7 mouse cellular contexts compared by ENCODE assay signal in the genomic region with DNA sequence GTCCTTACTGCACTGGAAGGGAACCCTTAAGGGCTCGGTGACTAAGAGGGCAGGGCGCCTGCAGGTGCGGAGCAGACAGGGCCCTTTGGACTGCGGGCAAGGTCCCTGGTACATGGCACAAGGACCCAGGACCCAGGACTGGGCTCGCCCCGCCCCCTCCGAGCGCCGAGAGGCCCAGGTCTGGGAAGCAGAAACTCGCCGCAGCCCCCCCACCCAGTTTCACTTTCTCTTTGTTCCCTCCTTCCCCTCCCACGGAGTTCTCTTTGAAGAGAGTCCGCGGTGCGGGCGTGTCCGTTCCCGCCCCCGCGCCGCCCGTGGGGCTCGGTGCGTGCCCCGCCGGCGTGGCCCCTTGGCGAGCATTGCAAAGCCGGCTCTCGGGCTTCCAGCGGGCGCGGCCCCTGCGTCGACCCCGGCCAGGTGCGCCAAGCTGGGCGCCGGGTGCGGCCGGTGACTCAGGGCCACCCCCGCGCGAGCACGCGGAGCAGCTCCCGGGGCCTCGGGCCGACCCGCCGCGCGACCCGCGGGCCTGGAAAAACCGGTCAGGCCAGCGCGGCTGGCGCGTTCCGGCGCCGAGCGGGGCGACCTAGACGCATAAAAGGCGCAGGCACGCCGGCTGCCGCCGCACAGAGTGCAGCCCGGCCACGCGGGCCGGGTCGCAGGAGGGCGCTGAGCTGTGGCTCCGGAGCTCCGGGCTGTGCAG. TPM values are rescaled to one million over a fixed set of nuclear protein-coding genes. Genes with fewer than 3 reads are reported as not detected.
DNase-seq lines count a peak whose midpoint lies in the region; ATAC-seq and TF ChIP-seq lines count a peak whose summit lies in the region.

No protein-coding gene starts in this region.

- DNase-seq in ZHBTc4 (ENCODE audit: low read depth, low spot score): peak; percentile 61
- DNase-seq in embryo, embryonic 10.5 days (ENCODE audit: low spot score): peak; percentile 65
- peak; percentile 81 for DNase-seq in lung, postnatal 0 days (ENCODE audit: low spot score)
- DNase-seq in ovary, postnatal 10 days (ENCODE audit: low spot score): peak; percentile 55
- DNase-seq in yolk sac, embryonic 10.5 days (ENCODE audit: low spot score): peak; percentile 36

- no peaks in the 10 kb centered on the region for H3K9me3 ChIP-seq in heart, embryonic 12.5 days (replicated peaks)
- H3K9me3 ChIP-seq in kidney, embryonic 14.5 days (ENCODE audit: control insufficient read depth, low read length): no peaks in the 10 kb centered on the region
- no peaks in the 10 kb centered on the region for H3K9me3 ChIP-seq in lung, postnatal 0 days (ENCODE audit: low read length)

- peaks cover 90% of the 10 kb centered on the region for H3K27me3 ChIP-seq in heart, embryonic 12.5 days (replicated peaks)
- peaks cover 38% of the 10 kb centered on the region for H3K27me3 ChIP-seq in kidney, embryonic 14.5 days (ENCODE audit: control insufficient read depth, insufficient read depth, low read length)
- H3K27me3 ChIP-seq in lung, postnatal 0 days (replicated peaks; ENCODE audit: insufficient read depth, low read length): peaks cover 9% of the 10 kb centered on the region; the same call in 1 of the 2 replicates

- H3K36me3 ChIP-seq in heart, embryonic 12.5 days: no peaks in the 10 kb centered on the region
- H3K36me3 ChIP-seq in kidney, embryonic 14.5 days (ENCODE audit: control insufficient read depth, insufficient read depth, low read length): no peaks in the 10 kb centered on the region
- no peaks in the 10 kb centered on the region for H3K36me3 ChIP-seq in lung, postnatal 0 days (ENCODE audit: insufficient read depth, low read length)

- under 1% methylated on average over 79 of the region's 79 CpGs for WGBS in heart, embryonic 12.5 days
- WGBS in kidney, embryonic 14.5 days: under 1% methylated on average over 79 of the region's 79 CpGs
- WGBS in lung, postnatal 0 days: 2% methylated on average over 44 of the region's 79 CpGs

- TF ChIP-seq EP300 in lung, postnatal 0 days (IDR thresholded peaks at IDR 0.05): no peak

- peak; percentile 64; the same call in 1 of the 2 replicates for ATAC-seq in heart, embryonic 12.5 days (ENCODE audit: insufficient number of reproducible peaks, low FRiP score)
- ATAC-seq in kidney, embryonic 14.5 days (ENCODE audit: low FRiP score, low TSS enrichment): peak; percentile 79
- ATAC-seq in lung, postnatal 0 days: peak; percentile 74

- H3K4me2 ChIP-seq in heart, embryonic 12.5 days: peak overlapping the region; percentile 88
- H3K4me2 ChIP-seq in kidney, embryonic 14.5 days (replicated peaks; ENCODE audit: low read depth, low read length): peak overlapping the region; percentile 96
- peak overlapping the region; percentile 78 for H3K4me2 ChIP-seq in lung, postnatal 0 days (replicated peaks; ENCODE audit: low read depth, low read length)

- H3K4me3 ChIP-seq in heart, embryonic 12.5 days: peak overlapping the region; percentile 68
- H3K4me3 ChIP-seq in kidney, embryonic 14.5 days (ENCODE audit: low read length): peak overlapping the region; percentile 68
- peak overlapping the region; percentile 71 for H3K4me3 ChIP-seq in lung, postnatal 0 days (ENCODE audit: low read depth, low read length)

- H3K4me1 ChIP-seq in heart, embryonic 12.5 days (replicated peaks): peaks cover 9% of the 10 kb centered on the region
- H3K4me1 ChIP-seq in kidney, embryonic 14.5 days (ENCODE audit: control insufficient read depth, insufficient read depth, low read length): 0 out of 2 replicates have a peak, but pooled peaks cover 4% of the 10 kb centered on the region
- H3K4me1 ChIP-seq in lung, postnatal 0 days (ENCODE audit: insufficient read depth, low read depth, low read length): peaks cover 9% of the 10 kb centered on the region

- peak overlapping the region; percentile 76 for H3K9ac ChIP-seq in heart, embryonic 12.5 days
- H3K9ac ChIP-seq in kidney, embryonic 14.5 days (ENCODE audit: low read depth, low read length): peak overlapping the region; percentile 75
- peak overlapping the region; percentile 70 for H3K9ac ChIP-seq in lung, postnatal 0 days (replicated peaks; ENCODE audit: low read depth)

- no peak overlapping the region for H3K27ac ChIP-seq in heart, embryonic 12.5 days (ENCODE audit: poor library complexity, severe bottlenecking)
- H3K27ac ChIP-seq in kidney, embryonic 14.5 days (ENCODE audit: low read depth, low read length): peak overlapping the region; percentile 82
- H3K27ac ChIP-seq in lung, postnatal 0 days (ENCODE audit: low read length): peak overlapping the region; percentile 89

- peak; percentile 24; the same call in 1 of the 2 replicates for TF ChIP-seq CTCF in lung, postnatal 0 days (IDR thresholded peaks at IDR 0.05)

RNA-seq across cellular contexts. Expression of a gene that starts 15.7 kb away (rescaled TPM):
- polyA plus RNA-seq in heart, embryonic 12.5 days (2016; fragmentation: Nextera tagmentation; extraction: Ambion mirVana): 2.5 and 2.7 TPM in 2 replicates
- 2.2 and 3.8 TPM in 2 replicates for polyA plus RNA-seq in kidney, embryonic 14.5 days (2014; fragmentation: Nextera tagmentation; extraction: Ambion mirVana)
- 2.9 and 3.0 TPM in 2 replicates for polyA plus RNA-seq in lung, postnatal 0 days (2015; fragmentation: Nextera tagmentation; extraction: Ambion mirVana)

RNA-seq across cellular contexts. Expression of a gene that starts 23.8 kb away (rescaled TPM):
- 0.45 and 2.2 TPM in 2 replicates for polyA plus RNA-seq in heart, embryonic 12.5 days (2016; fragmentation: Nextera tagmentation; extraction: Ambion mirVana)
- polyA plus RNA-seq in kidney, embryonic 14.5 days (2014; fragmentation: Nextera tagmentation; extraction: Ambion mirVana): 1.1 TPM in 2 replicates
- 2.5 and 2.6 TPM in 2 replicates for polyA plus RNA-seq in lung, postnatal 0 days (2015; fragmentation: Nextera tagmentation; extraction: Ambion mirVana)
